Mouse (Mus musculus): ENCODE data around the gene Gk. TPM values are rescaled to one million over a fixed set of nuclear protein-coding genes. Genes with fewer than 3 reads are reported as not detected.

Gk gene
- 9.6 and 11.5 TPM in 2 replicates for polyA plus RNA-seq (2012; ENCODE audit: insufficient read depth, insufficient read length, missing spikeins)

DNA sequence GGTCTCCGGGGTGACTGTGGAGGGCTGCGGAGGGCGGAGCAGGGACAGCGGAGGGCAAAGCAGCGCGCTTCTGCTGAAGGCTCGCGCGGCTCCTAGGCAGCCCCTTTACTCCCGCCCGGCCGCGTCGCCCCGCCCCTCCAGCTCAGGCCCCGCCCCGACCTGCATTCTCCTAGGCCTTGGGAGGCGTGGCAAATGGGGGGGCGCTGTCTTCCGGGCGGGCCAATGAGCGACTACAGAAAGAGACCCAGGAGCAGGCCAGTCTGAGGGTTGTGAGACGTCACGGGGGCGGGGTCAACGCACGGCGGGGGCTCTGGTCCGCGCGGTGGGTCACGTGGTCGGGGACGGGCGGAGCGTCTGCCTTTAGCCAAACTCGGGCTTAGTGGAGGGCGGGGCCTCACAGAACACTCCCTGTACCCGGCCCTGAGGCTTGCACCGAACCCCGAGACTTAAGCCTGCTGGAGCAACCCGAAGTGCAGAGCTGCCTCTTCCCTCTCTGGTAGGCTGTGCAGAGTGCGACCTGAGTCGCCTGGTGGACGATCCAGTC, at the start of gene Gk:
TSS of gene Gk (minus strand) at position 276 of the 544 bp plus-strand sequence.
- no peak for TF ChIP-seq CTCF (IDR thresholded peaks at IDR 0.05; ENCODE audit: low read depth, low read length)
- TF ChIP-seq POLR2A (IDR thresholded peaks at IDR 0.05; ENCODE audit: borderline replicate concordance, low read depth, low read length) = no peak
- Histone ChIP-seq H3K27ac (ENCODE audit: insufficient read depth, low read depth, low read length) (peak within 1 kb of the TSS; percentile 95), H3K4me3 (ENCODE audit: insufficient read depth, low read length) (peak within 1 kb of the TSS; percentile 93), H3K4me1 (ENCODE audit: control insufficient read depth, insufficient read depth, low read length) (peaks cover 9% of the 10 kb centered on the region)

DNA sequence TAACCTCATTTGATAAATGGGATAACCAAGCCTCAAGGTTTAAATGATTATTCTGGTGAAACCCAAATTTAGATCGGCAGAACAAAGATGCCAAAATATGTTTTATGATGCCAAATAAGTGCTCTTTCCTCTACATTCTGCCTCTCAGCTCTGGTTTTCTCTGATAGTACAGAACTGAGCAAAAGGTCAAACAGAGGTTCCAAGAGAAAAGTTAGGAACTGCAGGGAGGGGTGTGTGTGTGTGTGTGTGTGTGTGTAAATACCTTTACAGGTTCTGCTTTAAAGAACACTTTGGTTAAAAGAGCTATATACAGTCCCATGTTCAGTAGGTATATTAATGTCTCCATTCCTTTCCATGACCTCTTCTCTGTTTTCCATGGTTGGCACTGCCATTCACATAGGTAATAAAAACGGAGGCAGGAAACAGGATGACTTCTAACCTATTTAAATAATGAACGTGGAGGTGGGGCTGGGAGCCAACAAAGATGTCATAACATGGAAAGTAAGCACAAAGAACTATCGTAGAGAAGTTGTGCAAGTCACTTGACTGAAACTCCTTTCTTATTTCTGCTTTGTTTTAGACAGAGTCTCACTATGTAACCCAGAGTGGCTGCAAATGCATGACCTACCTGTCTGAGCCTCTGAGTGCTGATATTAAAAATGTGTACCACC, 28.2 kb upstream of the Gk start:
- no peak overlapping the region for H3K27ac ChIP-seq (ENCODE audit: insufficient read depth, low read depth, low read length)
- no peak overlapping the region for H3K4me3 ChIP-seq (ENCODE audit: insufficient read depth, low read length)
- TF ChIP-seq CTCF (IDR thresholded peaks at IDR 0.05; ENCODE audit: low read depth, low read length) = no peak
- TF ChIP-seq POLR2A (IDR thresholded peaks at IDR 0.05; ENCODE audit: borderline replicate concordance, low read depth, low read length) = no peak
- H3K4me1 ChIP-seq (ENCODE audit: control insufficient read depth, insufficient read depth, low read length) = peaks cover 5% of the 10 kb centered on the region; the same call in 1 of the 2 replicates

DNA sequence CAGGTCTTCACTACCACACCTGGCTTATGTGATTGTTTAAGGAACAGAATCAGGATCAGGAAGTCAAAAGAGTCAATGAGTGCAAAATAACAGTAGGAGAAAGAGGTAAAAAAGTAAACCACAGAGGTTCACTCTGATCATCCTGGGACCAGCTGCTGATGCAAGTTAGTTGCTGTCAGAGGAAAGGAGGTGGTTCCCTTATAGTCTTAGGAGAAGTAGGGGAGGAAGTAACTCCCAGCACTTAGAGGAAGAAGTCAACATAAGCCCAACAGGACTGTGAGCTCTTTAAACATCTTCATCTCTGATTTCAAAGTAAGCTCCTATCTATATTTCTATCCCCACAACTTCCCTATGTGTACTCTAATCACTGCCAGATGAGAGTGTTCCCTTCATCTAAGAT, 26.4 kb upstream of the Gk start:
- no peak for TF ChIP-seq CTCF (IDR thresholded peaks at IDR 0.05; ENCODE audit: low read depth, low read length)
- TF ChIP-seq POLR2A (IDR thresholded peaks at IDR 0.05; ENCODE audit: borderline replicate concordance, low read depth, low read length) = no peak
- no peak overlapping the region for H3K4me3 ChIP-seq (ENCODE audit: insufficient read depth, low read length)
- no peak overlapping the region for H3K27ac ChIP-seq (ENCODE audit: insufficient read depth, low read depth, low read length)
- H3K4me1 ChIP-seq (ENCODE audit: control insufficient read depth, insufficient read depth, low read length) = peaks cover 12% of the 10 kb centered on the region

DNA sequence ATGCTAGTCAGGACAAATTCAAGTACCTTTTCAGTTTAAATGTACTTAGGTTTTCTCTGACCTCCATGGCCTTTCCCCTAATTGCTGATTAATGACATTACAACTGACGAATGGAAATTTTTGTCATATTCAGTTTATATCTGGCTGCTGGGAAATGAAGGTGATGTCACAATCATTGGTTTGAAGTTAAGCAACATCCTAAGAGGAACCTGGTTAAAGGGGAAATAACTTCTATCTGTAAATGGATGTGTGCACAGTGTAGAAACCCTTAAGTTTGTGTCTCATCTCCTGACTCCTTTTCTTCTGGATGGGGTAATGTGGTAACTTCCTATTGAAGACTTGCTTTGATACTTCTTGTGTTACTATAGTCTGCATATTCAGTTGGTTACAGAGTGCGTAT, 20.8 kb upstream of the Gk start:
- Histone ChIP-seq H3K4me1 (ENCODE audit: control insufficient read depth, insufficient read depth, low read length) (peaks cover 12% of the 10 kb centered on the region), H3K27ac (ENCODE audit: insufficient read depth, low read depth, low read length) (peak overlapping the region; percentile 86), H3K4me3 (ENCODE audit: insufficient read depth, low read length) (no peak overlapping the region)
- TF ChIP-seq CTCF (IDR thresholded peaks at IDR 0.05; ENCODE audit: low read depth, low read length) = no peak

DNA sequence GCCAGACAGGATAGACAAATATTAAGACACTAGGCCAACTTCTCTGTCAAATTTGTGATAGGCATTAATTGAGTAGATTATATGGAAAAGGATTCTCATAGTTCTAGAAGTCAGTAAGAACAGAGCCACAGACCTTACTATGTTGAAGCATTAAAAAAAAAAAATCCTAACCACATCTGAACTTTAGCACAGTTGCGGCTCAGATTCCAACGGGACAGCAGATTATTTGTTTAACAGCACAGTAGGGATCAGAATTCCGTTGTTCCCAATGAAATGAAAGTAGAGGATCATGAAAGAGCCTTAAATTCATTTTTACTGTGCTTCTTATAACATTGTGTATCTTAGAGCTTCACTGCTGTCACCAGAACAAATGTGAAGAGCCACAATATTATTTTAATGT, 1.7 kb upstream of the Gk start:
- H3K4me1 ChIP-seq (ENCODE audit: control insufficient read depth, insufficient read depth, low read length) = peaks cover 4% of the 10 kb centered on the region
- TF ChIP-seq POLR2A (IDR thresholded peaks at IDR 0.05; ENCODE audit: borderline replicate concordance, low read depth, low read length) (no peak), CTCF (IDR thresholded peaks at IDR 0.05; ENCODE audit: low read depth, low read length) (no peak)
- no peak overlapping the region for H3K4me3 ChIP-seq (ENCODE audit: insufficient read depth, low read length)
- H3K27ac ChIP-seq (ENCODE audit: insufficient read depth, low read depth, low read length) = no peak overlapping the region

DNA sequence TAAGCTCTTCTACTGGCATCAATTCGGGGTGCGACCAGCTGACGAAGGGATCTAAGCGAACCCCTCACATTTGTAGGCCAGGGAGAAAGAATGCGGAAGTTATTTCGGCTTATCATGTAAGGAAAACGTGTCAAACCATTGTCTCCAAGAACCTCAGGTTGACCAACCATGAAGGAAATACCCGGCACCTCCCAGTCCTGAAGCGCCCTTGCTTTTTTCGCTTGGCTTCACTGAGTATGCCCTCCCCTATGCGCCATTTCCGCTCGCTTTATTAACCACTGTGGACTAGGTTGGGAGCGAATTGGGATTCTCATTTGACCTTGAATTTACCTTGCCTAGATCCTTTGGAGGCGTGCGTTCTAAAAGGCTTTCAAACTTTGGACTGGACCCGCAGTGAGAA, 522 bp upstream of the Gk start:
- Histone ChIP-seq H3K27ac (ENCODE audit: insufficient read depth, low read depth, low read length) (peak overlapping the region; percentile 95), H3K4me1 (ENCODE audit: control insufficient read depth, insufficient read depth, low read length) (peaks cover 4% of the 10 kb centered on the region), H3K4me3 (ENCODE audit: insufficient read depth, low read length) (peak overlapping the region; percentile 91)
- TF ChIP-seq CTCF (IDR thresholded peaks at IDR 0.05; ENCODE audit: low read depth, low read length) = no peak

DNA sequence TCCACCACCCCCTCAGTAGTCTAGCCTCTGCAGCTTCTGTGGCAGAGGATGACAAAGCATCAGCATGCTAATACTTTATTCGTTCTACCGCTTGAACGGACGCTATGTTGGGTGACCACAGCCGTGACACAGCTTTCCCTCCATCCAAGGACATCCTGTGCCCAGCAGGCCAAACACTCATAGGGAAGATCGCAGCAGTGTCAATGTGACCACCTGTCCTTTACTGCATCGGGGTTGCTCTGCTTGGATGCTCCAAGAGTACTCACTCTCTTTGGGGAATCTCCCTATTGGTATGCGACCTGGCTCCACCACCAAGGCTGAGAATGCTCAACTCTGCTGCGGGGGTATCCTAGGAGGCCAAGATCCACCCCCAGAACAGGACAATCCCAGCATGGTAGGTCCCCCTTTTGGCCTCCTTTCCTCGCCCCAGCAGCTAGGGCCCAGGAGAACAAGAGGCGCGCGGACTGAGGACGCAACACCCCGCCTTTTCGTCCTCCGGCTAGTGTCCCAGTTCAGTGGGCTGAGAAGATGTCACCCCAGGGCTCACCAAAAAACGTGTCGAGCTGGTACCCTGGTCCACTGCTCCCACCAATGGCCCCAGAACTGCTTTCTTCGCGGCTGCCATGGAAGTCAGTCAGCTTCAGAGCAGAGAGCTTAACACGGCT, 608 bp downstream of the Gk start:
- H3K4me3 ChIP-seq (ENCODE audit: insufficient read depth, low read length) = peak overlapping the region; percentile 93
- H3K27ac ChIP-seq (ENCODE audit: insufficient read depth, low read depth, low read length) = peak overlapping the region; percentile 61
- TF ChIP-seq CTCF (IDR thresholded peaks at IDR 0.05; ENCODE audit: low read depth, low read length) (no peak), POLR2A (IDR thresholded peaks at IDR 0.05; ENCODE audit: borderline replicate concordance, low read depth, low read length) (no peak)
- peaks cover 13% of the 10 kb centered on the region for H3K4me1 ChIP-seq (ENCODE audit: control insufficient read depth, insufficient read depth, low read length)

DNA sequence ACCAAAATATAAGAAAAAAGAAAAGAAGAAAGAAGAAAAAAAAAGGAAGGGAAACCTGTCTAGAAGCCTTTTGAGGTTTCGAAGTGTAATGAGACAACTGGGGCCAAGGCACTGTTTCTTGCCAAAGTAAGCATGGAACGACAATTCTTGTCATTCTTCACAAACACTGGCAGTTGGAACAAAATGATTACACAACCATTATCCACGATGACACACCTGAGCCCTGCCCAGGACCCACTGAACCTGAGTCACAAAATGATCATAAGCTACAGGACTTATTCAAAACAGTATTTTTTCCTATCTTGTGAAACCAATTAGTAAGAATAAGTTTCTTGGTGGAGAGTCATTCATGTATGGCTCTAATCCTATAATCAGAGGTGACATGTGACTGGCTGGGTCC, 5.3 kb downstream of the Gk start:
- TF ChIP-seq CTCF (IDR thresholded peaks at IDR 0.05; ENCODE audit: low read depth, low read length) (no peak), POLR2A (IDR thresholded peaks at IDR 0.05; ENCODE audit: borderline replicate concordance, low read depth, low read length) (no peak)
- H3K4me3 ChIP-seq (ENCODE audit: insufficient read depth, low read length) = no peak overlapping the region
- peaks cover 20% of the 10 kb centered on the region for H3K4me1 ChIP-seq (ENCODE audit: control insufficient read depth, insufficient read depth, low read length)
- H3K27ac ChIP-seq (ENCODE audit: insufficient read depth, low read depth, low read length) = no peak overlapping the region

DNA sequence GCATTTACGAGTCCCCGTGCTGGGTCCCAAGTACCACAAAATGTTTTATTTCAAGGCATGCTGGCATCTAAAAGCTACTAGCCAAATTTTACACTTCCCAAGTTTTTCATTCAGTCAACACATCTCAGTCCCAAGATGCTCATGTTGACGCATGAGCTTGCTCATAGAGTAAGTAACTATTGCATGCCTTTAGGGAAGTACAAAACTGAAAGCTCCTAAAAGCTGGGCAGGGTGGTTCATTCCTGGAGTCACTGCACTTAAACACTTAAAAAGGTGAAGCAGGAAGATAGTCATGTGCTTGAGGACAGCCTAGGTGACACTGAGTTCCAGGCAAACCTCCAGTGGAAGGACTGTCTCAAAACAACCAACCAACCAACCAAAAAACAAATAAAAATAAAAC, 5.9 kb downstream of the Gk start:
- H3K4me1 ChIP-seq (ENCODE audit: control insufficient read depth, insufficient read depth, low read length) = peaks cover 20% of the 10 kb centered on the region
- H3K4me3 ChIP-seq (ENCODE audit: insufficient read depth, low read length) = no peak overlapping the region
- H3K27ac ChIP-seq (ENCODE audit: insufficient read depth, low read depth, low read length) = no peak overlapping the region
- TF ChIP-seq CTCF (IDR thresholded peaks at IDR 0.05; ENCODE audit: low read depth, low read length) (no peak), POLR2A (IDR thresholded peaks at IDR 0.05; ENCODE audit: borderline replicate concordance, low read depth, low read length) (no peak)

DNA sequence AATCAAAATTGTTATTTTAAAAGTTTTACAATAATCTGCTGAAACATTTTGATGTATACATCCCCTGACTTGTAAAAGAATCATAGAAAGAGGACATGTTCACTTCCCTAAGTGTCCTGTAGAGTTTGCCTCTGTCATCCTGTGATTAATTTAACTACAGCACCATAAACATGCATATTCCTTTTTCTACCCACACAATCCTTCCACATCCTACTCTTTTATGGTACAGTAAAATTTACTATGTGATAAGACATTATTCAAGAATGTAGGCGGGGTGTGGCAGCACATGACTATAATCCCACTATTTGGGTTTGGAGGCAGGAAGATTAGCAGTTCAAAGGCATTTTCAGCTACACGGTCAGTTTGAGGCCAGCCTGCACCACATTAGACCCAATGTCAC, 8.0 kb downstream of the Gk start:
- no peak overlapping the region for H3K4me3 ChIP-seq (ENCODE audit: insufficient read depth, low read length)
- H3K27ac ChIP-seq (ENCODE audit: insufficient read depth, low read depth, low read length) = no peak overlapping the region
- peaks cover 20% of the 10 kb centered on the region for H3K4me1 ChIP-seq (ENCODE audit: control insufficient read depth, insufficient read depth, low read length)
- TF ChIP-seq CTCF (IDR thresholded peaks at IDR 0.05; ENCODE audit: low read depth, low read length) (no peak), POLR2A (IDR thresholded peaks at IDR 0.05; ENCODE audit: borderline replicate concordance, low read depth, low read length) (no peak)

Data from bone marrow macrophage, adult 2 months (primary cell).